30 mouse cellular contexts compared by ENCODE assay signal in genomic region chr17:48233789-48234188, GRCm38 (mm10). TPM values are rescaled to one million over a fixed set of nuclear protein-coding genes. Genes with fewer than 3 reads are reported as not detected.
A peak's percentile ranks its signal among the peaks of the same experiment; 100 is the strongest.
DNase-seq lines count a peak whose midpoint lies in the region; ATAC-seq and TF ChIP-seq lines count a peak whose summit lies in the region.
"Had no signal": no experiment of that assay in that cellular context is flagged by ENCODE, and none has a peak within 500 bp of the region (broad histone marks: within the 10 kb centered on the region; RNA-seq: fewer than 3 reads in every experiment).

No protein-coding gene starts in this region.

- no peaks in the 10 kb centered on the region for H3K9me3 ChIP-seq in MEL (replicated peaks; ENCODE audit: insufficient read depth, low read length)
- H3K9me3 ChIP-seq in forebrain, embryonic 14.5 days (replicated peaks; ENCODE audit: control insufficient read depth, low read length) = no peaks in the 10 kb centered on the region
- H3K9me3 ChIP-seq in forebrain, embryonic 15.5 days = no peaks in the 10 kb centered on the region
- H3K9me3 ChIP-seq: embryonic facial prominence, embryonic 12.5 days; embryonic facial prominence, embryonic 15.5 days; heart, embryonic 12.5 days; heart, embryonic 15.5 days had no signal

- ATAC-seq in forebrain, embryonic 14.5 days = no peak
- no peak for ATAC-seq in forebrain, embryonic 15.5 days (replicated peaks)
- ATAC-seq: forebrain, embryonic 16.5 days; hindbrain, embryonic 16.5 days had no signal

- WGBS in forebrain, embryonic 14.5 days = 83% methylated on average over 4 of the region's 4 CpGs
- 89% methylated on average over 4 of the region's 4 CpGs for WGBS in forebrain, embryonic 15.5 days

- H3K36me3 ChIP-seq in MEL (ENCODE audit: control insufficient read depth in 1 of 2, insufficient read depth in 2 of 2, low read length in 2 of 2) = no peaks in the 10 kb centered on the region
- H3K36me3 ChIP-seq in forebrain, embryonic 14.5 days (ENCODE audit: control insufficient read depth, insufficient read depth, low read length) = no peaks in the 10 kb centered on the region
- no peaks in the 10 kb centered on the region for H3K36me3 ChIP-seq in forebrain, embryonic 15.5 days
- H3K36me3 ChIP-seq: embryonic facial prominence, embryonic 12.5 days; embryonic facial prominence, embryonic 15.5 days; heart, embryonic 12.5 days; heart, embryonic 15.5 days; hindbrain, embryonic 10.5 days; hindbrain, embryonic 13.5 days had no signal

- peak; percentile 1 to 2 for DNase-seq in spleen, postnatal 10 days (ENCODE audit: low spot score in 2 of 2)
- no peak for DNase-seq in spleen, postnatal 36 days (ENCODE audit: low spot score in 2 of 2)
- DNase-seq in 416B (ENCODE audit: low read depth) (peak; percentile 17), MEL (ENCODE audit: low read depth, low spot score) (peak; percentile 15)
- no peak for DNase-seq in forebrain, embryonic 14.5 days (ENCODE audit: low spot score)
- DNase-seq: adrenal gland, postnatal 10 days; adrenal gland, postnatal 36 days; cerebellum, adult 11 months; cerebellum, adult 2 months; cerebellum, adult 9-11 months; cerebellum, postnatal 25 days; gastrocnemius, postnatal 10 days; gastrocnemius, postnatal 36 days; heart, postnatal 10 days; heart, postnatal 36 days had no signal

- H3K79me2 ChIP-seq in MEL (ENCODE audit: control insufficient read depth, insufficient read depth, low read length, poor library complexity) = no peaks in the 10 kb centered on the region

- no peaks in the 10 kb centered on the region for H3K4me1 ChIP-seq in MEL (ENCODE audit: control insufficient read depth in 1 of 2, insufficient read depth in 2 of 2, low read length in 2 of 2)
- no peaks in the 10 kb centered on the region for H3K4me1 ChIP-seq in forebrain, embryonic 14.5 days (ENCODE audit: control insufficient read depth, insufficient read depth, low read length)
- H3K4me1 ChIP-seq in forebrain, embryonic 15.5 days = no peaks in the 10 kb centered on the region
- H3K4me1 ChIP-seq: embryonic facial prominence, embryonic 12.5 days; embryonic facial prominence, embryonic 15.5 days; heart, embryonic 12.5 days; heart, embryonic 15.5 days; hindbrain, embryonic 10.5 days; hindbrain, embryonic 13.5 days had no signal

- peak in 1 of 3 experiments; percentile 41; a peak in 2 of 6 replicates for TF ChIP-seq CTCF in MEL (IDR thresholded peaks at IDR 0.05 in 2 of 3, conservative IDR thresholded peaks at IDR 0.05 in 1 of 3; ENCODE audit: control insufficient read depth in 1 of 3, insufficient read depth in 1 of 3, low read depth in 2 of 3, low read length in 3 of 3, poor library complexity in 1 of 3, severe bottlenecking in 1 of 3)

- H3K4me3 ChIP-seq in MEL (ENCODE audit: control insufficient read depth in 1 of 2, insufficient read depth in 1 of 2, low read depth in 2 of 2, low read length in 2 of 2) = no peak overlapping the region
- H3K4me3 ChIP-seq in forebrain, embryonic 14.5 days (ENCODE audit: low read depth, low read length) = no peak overlapping the region
- H3K4me3 ChIP-seq in forebrain, embryonic 15.5 days = no peak overlapping the region
- H3K4me3 ChIP-seq: embryonic facial prominence, embryonic 12.5 days; embryonic facial prominence, embryonic 15.5 days; heart, embryonic 12.5 days; heart, embryonic 15.5 days; hindbrain, embryonic 10.5 days; hindbrain, embryonic 13.5 days had no signal

- no peak for TF ChIP-seq EP300 in MEL (IDR thresholded peaks at IDR 0.05; ENCODE audit: low read depth in 1 of 2, low read length in 2 of 2)

- no peak overlapping the region for H3K9ac ChIP-seq in MEL (ENCODE audit: control insufficient read depth, low read depth, low read length, poor library complexity, severe bottlenecking)
- no peak overlapping the region for H3K9ac ChIP-seq in forebrain, embryonic 14.5 days (ENCODE audit: low read length)
- no peak overlapping the region for H3K9ac ChIP-seq in forebrain, embryonic 15.5 days (replicated peaks)
- H3K9ac ChIP-seq: embryonic facial prominence, embryonic 12.5 days; embryonic facial prominence, embryonic 15.5 days; heart, embryonic 12.5 days; heart, embryonic 15.5 days; hindbrain, embryonic 13.5 days had no signal

- peaks cover 0 to 4% of the 10 kb centered on the region in 2 experiments; a peak in 2 of 4 replicates for H3K27me3 ChIP-seq in MEL (ENCODE audit: control insufficient read depth in 1 of 2, insufficient read depth in 2 of 2, low read length in 2 of 2)
- H3K27me3 ChIP-seq in forebrain, embryonic 14.5 days (replicated peaks; ENCODE audit: control insufficient read depth, insufficient read depth, low read length) = no peaks in the 10 kb centered on the region
- no peaks in the 10 kb centered on the region for H3K27me3 ChIP-seq in forebrain, embryonic 15.5 days
- H3K27me3 ChIP-seq: embryonic facial prominence, embryonic 12.5 days; embryonic facial prominence, embryonic 15.5 days; heart, embryonic 12.5 days; heart, embryonic 15.5 days; hindbrain, embryonic 13.5 days had no signal

- TF ChIP-seq RAD21 in MEL (IDR thresholded peaks at IDR 0.05; ENCODE audit: low read depth, low read length) = peak; percentile 55

- no peak overlapping the region for H3K4me2 ChIP-seq in forebrain, embryonic 14.5 days (ENCODE audit: low read length)
- H3K4me2 ChIP-seq in forebrain, embryonic 15.5 days (replicated peaks) = no peak overlapping the region
- H3K4me2 ChIP-seq: embryonic facial prominence, embryonic 12.5 days; embryonic facial prominence, embryonic 15.5 days; heart, embryonic 12.5 days; heart, embryonic 15.5 days; hindbrain, embryonic 13.5 days had no signal

- no peak for TF ChIP-seq POLR2A in MEL (IDR thresholded peaks at IDR 0.05; ENCODE audit: control insufficient read depth in 1 of 2, insufficient read depth in 1 of 2, low read depth in 1 of 2, low read length in 2 of 2, poor library complexity in 1 of 2)

- no peak overlapping the region for H3K27ac ChIP-seq in MEL (ENCODE audit: control insufficient read depth, low read depth, low read length)
- no peak overlapping the region for H3K27ac ChIP-seq in forebrain, embryonic 14.5 days (ENCODE audit: low read depth, low read length)
- H3K27ac ChIP-seq in forebrain, embryonic 15.5 days (replicated peaks) = no peak overlapping the region
- H3K27ac ChIP-seq: embryonic facial prominence, embryonic 12.5 days; embryonic facial prominence, embryonic 15.5 days; heart, embryonic 15.5 days; hindbrain, embryonic 10.5 days; hindbrain, embryonic 13.5 days had no signal

TF ChIP-seq in MEL, 35 proteins besides CTCF, POLR2A, EP300 and RAD21:
- TF ChIP-seq MAFK (IDR thresholded peaks at IDR 0.05; ENCODE audit: borderline replicate concordance, low read depth, low read length) (no peak), KAT2A (conservative IDR thresholded peaks at IDR 0.05; ENCODE audit: low read depth, low read length) (no peak), NRF1 (IDR thresholded peaks at IDR 0.05; ENCODE audit: insufficient read depth, low read depth, low read length, poor library complexity, severe bottlenecking) (no peak), BHLHE40 (IDR thresholded peaks at IDR 0.05; ENCODE audit: borderline replicate concordance, low read depth, low read length) (no peak), TBP (IDR thresholded peaks at IDR 0.05; ENCODE audit: low read depth, low read length) (no peak), CHD1 (IDR thresholded peaks at IDR 0.05; ENCODE audit: low read depth, low read length) (no peak), MXI1 (IDR thresholded peaks at IDR 0.05; ENCODE audit: low read depth, low read length) (no peak), GATA1 (IDR thresholded peaks at IDR 0.05; ENCODE audit: low read depth, low read length) (no peak), POLR2AphosphoS5 (IDR thresholded peaks at IDR 0.05; ENCODE audit: borderline replicate concordance, low read depth, low read length) (no peak), MYB (IDR thresholded peaks at IDR 0.05; ENCODE audit: low read depth, low read length) (no peak), NELFE (IDR thresholded peaks at IDR 0.05; ENCODE audit: low read depth, low read length) (no peak), TAL1 (IDR thresholded peaks at IDR 0.05; ENCODE audit: low read length) (no peak), POLR2AphosphoS2 (IDR thresholded peaks at IDR 0.05; ENCODE audit: low read length) (no peak), SMC3 (IDR thresholded peaks at IDR 0.05; ENCODE audit: low read depth, low read length) (peak; percentile 54), ZC3H11A (IDR thresholded peaks at IDR 0.05; ENCODE audit: low read depth, low read length) (peak; percentile 42), HCFC1 (IDR thresholded peaks at IDR 0.05; ENCODE audit: low read depth, low read length) (no peak), MYC (IDR thresholded peaks at IDR 0.05; ENCODE audit: low read depth, low read length) (no peak)
TF ChIP-seq in MEL: peak in this region for 2.

RNA-seq across cellular contexts. Expression of gene Trem1, which starts 1.2 kb away (rescaled TPM):
- not detected in 2 replicates for total RNA-seq in MEL (2012; rRNA removed)
- polyA plus RNA-seq in MEL (2012; ENCODE audit: insufficient read depth in 1 of 2, insufficient read length in 2 of 2, low read depth in 1 of 2, low replicate concordance in 2 of 2, missing spikeins in 1 of 2) = under 1 TPM in 1 of 2 experiments, not detected in 1; 0.06 TPM
- polyA plus RNA-seq in forebrain, embryonic 14.5 days (2014; fragmentation: Nextera tagmentation; extraction: Ambion mirVana) = not detected in 2 replicates
- polyA plus RNA-seq in forebrain, embryonic 15.5 days (2015; fragmentation: Nextera tagmentation; extraction: Ambion mirVana) = not detected in 2 replicates
- total RNA-seq: ES-E14; gastrocnemius, adult 18-20 months; gastrocnemius, postnatal 36 days; heart, postnatal 36 days had no signal
- polyA plus RNA-seq: embryonic facial prominence, embryonic 15.5 days; forebrain, embryonic 11.5 days; forebrain, embryonic 16.5 days; hindbrain, embryonic 10.5 days; hindbrain, embryonic 13.5 days; hindbrain, embryonic 16.5 days; Patski had no signal

RNA-seq across cellular contexts. Expression of gene Trem3, which starts 13.8 kb away (rescaled TPM):
- not detected in 2 replicates for total RNA-seq in MEL (2012; rRNA removed)
- not detected for polyA plus RNA-seq in MEL (2012; ENCODE audit: insufficient read depth in 1 of 2, insufficient read length in 2 of 2, low read depth in 1 of 2, low replicate concordance in 2 of 2, missing spikeins in 1 of 2)
- polyA plus RNA-seq in forebrain, embryonic 14.5 days (2014; fragmentation: Nextera tagmentation; extraction: Ambion mirVana) = not detected in 2 replicates
- not detected in 2 replicates for polyA plus RNA-seq in forebrain, embryonic 15.5 days (2015; fragmentation: Nextera tagmentation; extraction: Ambion mirVana)
- total RNA-seq: adrenal gland, postnatal 36 days; ES-E14; gastrocnemius, adult 18-20 months; gastrocnemius, postnatal 36 days; heart, adult 8-10 months; heart, postnatal 10 days; heart, postnatal 36 days had no signal
- polyA plus RNA-seq: cerebellum, adult 2 months; embryonic facial prominence, embryonic 12.5 days; embryonic facial prominence, embryonic 15.5 days; forebrain, embryonic 11.5 days; forebrain, embryonic 16.5 days; heart, embryonic 12.5 days; hindbrain, embryonic 10.5 days; hindbrain, embryonic 13.5 days; hindbrain, embryonic 16.5 days had no signal

RNA-seq across cellular contexts. Expression of gene Treml4, which starts 30.3 kb away (rescaled TPM):
- 0.35 and 0.56 TPM in 2 replicates for total RNA-seq in MEL (2012; rRNA removed)
- polyA plus RNA-seq in MEL (2012; ENCODE audit: insufficient read depth in 1 of 2, insufficient read length in 2 of 2, low read depth in 1 of 2, low replicate concordance in 2 of 2, missing spikeins in 1 of 2) = 1 to 10 TPM in 1 of 2 experiments, not detected in 1; 1.4 TPM
- polyA plus RNA-seq in forebrain, embryonic 14.5 days (2014; fragmentation: Nextera tagmentation; extraction: Ambion mirVana) = 0.10 TPM in 1 of 2 replicates, not detected in the other
- 0.10 TPM in 1 of 2 replicates, not detected in the other for polyA plus RNA-seq in forebrain, embryonic 15.5 days (2015; fragmentation: Nextera tagmentation; extraction: Ambion mirVana)
- total RNA-seq: common myeloid progenitor, adult 5-6 weeks; gastrocnemius, adult 18-20 months; gastrocnemius, postnatal 36 days had no signal
- polyA plus RNA-seq: forebrain, embryonic 11.5 days; forebrain, embryonic 16.5 days; hindbrain, embryonic 10.5 days; hindbrain, embryonic 13.5 days; Patski had no signal

Comparison
In these comparisons a context has a peak if more than half of its experiments do, and no peak if none do; other contexts are left out.
1. DNase-seq: peak in spleen, postnatal 10 days (2 of 2), 416B (single experiment) and MEL (single experiment); none in spleen, postnatal 36 days (0 of 2) and forebrain, embryonic 14.5 days (single experiment).